Mouse (Mus musculus) cerebellum, postnatal 10 days (tissue): ENCODE results near the gene Sgf29.
"Not testable (repeated sequence)": the region's sequence is repeated elsewhere in the genome, so short reads cannot be mapped to it uniquely, and the experiment has no call there.

Experiments used
- DNase-seq, 2 experiments: peaks; one replicate each; pipeline ENCODE4 v3.0.0; 2021; ENCODE audit warnings: mixed read lengths in 2 of 2

The Sgf29 gene

DNA sequence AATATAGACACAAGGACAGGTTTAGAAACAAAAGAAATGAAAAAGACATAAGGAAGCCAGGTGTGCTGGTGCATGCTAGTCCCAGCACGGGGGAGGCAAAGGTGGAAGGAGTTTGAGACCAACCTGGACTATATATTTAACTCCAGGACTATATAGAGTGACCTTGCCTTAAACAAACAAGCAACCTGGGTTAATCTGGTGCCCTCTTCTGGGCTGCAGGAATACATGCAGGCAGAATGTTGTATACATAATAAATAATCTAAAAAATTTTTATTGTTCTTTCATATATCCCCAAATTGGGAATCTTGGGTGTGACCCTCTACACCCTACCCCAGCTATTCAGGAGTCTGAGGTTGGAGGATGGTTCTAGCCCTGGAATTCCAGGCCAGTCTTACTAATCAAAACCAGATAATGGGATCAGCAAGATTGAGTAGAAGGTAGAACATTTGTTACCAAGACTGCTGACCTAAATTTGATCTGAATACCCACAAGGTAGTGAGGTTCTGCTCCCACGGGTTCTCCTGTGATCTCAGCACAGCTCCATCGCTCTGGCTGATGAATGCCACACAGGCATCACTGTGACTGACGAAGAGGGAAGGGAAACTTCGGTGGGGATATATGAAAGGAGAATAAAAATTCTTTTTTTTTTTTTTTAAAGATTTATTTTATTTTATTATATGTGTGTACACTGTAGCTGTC is 6.4 kb upstream of the Sgf29 start:
- DNase-seq: no peak

DNA sequence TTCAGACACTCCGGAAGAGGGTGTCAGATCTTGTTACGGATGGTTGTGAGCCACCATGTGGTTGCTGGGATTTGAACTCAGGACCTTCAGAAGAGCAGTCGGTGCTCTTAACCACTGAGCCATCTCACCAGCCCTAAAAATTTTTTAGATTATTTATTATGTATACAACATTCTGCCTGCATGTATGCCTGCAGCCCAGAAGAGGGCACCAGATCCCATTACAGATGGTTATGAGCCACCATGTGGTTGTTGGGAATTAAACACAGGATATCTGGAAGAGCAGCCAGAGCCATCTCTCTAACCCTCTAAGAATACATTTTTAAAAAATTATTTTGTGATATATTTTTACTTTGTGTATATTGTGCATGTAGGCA is 5.9 kb upstream of the Sgf29 start:
- peak; percentile 61 to 71 for DNase-seq

DNA sequence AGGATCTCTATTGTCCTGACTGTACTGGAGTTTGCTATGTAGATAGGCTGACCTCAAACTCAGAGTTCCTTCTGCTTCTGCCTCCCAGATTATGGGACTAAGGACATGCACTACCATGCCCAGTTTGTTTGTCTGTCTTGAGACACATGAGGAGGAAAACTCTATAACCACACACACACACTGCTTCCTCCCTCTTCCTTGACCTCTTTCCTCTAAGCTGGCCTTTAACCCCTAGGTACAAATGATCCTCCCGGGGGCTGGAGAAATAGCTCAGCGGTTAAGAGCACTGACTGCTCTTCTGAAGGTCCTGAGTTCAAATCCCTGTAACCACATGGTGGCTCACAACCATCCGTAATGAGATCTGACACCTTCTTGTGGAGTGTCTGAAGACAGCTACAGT is 4.8 kb upstream of the Sgf29 start:
- DNase-seq: no peak

DNA sequence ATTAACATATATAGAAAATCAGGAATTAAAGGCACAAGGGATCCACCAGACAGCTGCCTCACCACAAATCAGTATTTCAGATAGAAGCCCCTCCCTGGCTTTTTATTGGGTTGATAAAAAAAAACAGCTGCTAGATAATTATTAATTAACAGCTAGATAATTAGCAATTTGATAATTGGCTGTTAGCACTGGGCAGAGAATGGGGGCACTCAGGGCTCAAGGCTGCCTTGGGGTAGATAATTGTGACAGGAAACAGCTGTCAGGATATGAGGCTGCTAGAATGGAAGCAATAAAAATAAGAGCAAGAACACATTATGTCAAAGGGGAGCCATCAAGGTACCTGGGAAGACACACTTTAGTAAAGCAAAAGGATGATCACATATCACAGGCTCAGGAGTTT is 4.2 kb upstream of the Sgf29 start:
- DNase-seq: no peak

DNA sequence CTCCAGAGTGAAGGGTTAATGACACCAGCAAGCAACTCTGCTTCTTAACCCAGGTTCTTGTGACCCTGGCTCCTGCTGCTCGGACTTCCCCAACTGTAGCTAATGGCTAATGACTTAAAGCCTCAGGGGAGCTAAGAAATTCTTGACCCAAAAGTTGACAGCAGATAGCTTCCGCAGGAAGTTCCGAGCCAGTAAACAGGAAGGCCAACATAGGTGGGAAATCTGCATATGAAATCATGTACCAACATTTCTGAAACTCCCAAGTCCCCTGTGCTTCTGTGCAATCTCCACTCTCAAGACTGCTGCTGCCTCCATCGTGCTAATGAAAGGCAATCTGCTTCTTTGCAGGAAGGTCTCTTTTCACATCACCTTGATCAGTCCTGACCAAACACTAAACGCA is 3.4 kb upstream of the Sgf29 start:
- no peak for DNase-seq

DNA sequence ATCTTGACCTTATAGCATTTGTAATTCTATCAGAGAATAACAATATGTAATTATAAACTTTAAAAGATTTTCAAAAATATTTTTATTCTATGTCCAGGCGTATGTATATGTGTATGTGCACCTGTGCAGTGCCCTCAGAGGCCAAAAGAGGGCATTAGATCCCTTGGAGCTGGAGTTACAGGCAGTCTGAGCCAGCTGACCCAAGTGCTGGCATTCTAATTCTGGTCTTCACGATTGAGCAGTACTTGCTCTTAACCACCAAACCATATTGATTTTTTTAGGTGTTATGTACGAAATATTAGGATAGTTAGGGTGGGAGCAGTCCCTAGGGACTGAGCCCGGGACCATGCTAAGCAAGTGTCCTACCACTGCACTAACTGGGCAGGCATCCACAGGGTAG is 623 bp upstream of the Sgf29 start:
- peak; percentile 33 to 36 for DNase-seq

DNA sequence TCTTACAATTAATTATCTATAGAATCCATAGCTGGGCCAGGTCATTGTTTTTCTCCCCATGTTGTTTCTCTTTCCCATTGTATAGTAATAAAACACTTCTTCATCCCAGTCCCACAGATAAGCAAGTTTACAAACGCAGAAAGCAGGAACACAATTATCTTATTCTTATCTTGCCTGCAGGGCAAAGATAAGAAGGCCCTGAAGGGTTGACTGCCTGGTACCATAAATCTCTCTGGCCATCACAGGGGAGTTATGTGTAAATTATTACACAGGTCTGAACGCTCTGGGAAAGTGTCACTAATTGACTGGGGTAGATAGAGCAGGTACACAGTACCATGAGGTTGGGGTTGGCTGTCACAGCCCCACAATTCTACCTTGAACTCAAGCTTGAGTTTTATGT is 1.7 kb downstream of the Sgf29 start:
- no peak for DNase-seq

DNA sequence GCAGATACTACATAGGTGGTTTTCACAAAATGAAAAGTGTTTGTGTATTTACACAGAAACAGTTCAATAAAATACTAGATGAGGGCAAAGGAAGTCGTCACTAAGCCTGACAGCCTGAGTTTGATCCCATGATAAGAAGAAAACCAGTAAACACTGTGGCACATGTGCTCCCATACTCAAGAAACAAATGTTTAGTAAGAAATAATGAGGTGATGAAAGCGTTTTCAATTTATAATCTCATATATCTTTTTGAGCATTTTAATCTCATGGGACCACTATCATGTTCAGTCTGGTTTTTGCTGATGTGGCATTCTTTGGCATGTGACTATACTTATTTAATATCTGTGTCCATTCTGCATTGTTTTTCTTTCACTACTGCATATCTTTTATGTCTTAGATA is 4.9 kb downstream of the Sgf29 start:
- DNase-seq: no peak

DNA sequence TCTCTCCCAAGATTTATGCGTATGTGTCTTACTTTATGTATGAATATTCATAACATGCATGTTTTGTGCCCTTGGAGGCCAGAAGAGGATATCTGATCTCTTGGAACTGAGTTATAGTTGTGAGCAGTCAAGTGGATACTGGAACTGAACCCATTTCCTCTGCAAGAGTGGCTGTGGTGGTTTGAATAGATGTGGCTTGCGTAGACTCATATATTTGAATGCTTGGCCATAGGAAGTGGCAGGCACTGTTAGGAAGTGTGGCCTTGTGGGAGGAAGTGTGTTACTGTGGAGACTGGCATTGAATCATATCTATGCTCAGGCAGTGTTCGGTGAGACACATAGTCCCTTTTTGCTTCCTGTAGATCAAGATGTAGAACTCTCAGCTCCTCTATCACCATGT is 6.6 kb downstream of the Sgf29 start:
- no peak for DNase-seq

DNA sequence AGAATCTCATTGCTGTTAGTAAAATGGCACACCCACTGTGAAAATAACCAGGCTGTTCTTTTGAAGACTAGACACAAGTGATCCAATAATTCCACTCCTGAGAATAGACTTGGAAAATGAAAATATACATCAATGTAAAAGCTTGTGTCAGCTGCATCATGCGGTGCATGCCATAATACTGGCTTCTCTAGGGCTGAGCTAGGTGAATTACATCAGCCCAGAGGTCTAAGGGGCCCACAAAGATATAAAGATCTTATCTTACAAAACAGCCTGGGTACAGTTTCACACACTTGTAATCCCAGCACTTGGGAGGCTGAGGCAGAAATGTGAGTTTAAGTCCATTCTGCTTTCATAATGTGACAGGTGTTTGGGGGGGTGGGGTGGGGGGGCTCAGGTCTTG is 8.4 kb downstream of the Sgf29 start:
- no peak for DNase-seq

DNA sequence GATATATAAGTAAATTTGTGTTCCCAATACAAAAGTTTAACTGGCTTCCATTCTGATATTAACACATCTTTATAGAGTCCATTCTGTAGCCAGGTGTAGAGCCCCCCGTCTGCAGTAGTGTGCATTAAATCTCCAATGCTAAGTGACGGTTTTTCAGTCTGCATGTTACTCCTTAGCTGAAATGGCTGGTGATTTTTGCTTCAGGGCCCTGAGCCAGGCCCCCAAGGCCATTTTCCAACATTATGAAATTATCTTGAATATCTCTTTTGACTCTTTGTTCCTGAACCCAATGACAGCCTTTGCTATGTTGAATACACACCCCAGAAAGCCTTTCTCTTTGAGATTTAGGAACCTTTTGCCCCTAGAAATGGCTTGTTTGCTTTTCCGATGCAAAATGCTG is 10.7 kb downstream of the Sgf29 start:
- DNase-seq: no peak

DNA sequence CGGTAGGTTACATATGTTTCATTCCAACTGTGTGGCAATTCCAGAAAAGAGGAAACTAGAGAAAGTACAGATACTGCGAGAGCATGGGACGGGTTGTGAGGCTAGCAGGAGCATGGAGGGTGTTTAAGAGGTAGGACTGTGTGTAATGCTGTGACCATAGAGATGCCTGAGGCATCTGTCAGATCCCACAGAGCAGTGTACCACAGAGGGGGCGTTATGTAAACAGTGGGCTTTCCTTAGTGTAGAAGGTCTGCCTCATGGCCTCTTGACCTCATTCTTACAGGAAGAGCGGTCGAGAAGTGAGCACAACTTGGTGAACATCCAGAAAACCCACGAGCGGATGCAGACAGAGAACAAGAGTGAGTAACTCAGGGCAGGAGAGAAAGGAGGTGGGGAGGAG is 14.5 kb downstream of the Sgf29 start:
- no peak for DNase-seq

DNA sequence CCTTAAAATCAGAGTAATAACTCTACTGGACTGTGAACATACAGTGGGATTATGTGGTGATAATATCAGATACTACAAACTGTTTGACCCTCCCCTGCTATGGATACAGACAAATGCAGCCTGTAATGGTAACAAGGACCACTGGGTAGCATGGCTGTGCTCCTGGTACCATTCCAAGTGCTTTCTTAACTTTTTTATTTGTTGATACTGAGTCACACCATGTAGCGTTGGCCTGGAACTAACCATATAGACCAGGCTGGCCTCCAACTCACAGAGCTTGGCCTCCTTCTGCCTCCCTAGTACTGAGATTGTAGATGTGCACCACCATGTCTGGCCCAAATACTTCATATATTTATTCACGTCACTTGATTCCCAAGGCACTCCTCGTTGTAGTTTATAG is 16.2 kb downstream of the Sgf29 start:
- peak in 1 of 2 experiments; percentile 14 for DNase-seq

DNA sequence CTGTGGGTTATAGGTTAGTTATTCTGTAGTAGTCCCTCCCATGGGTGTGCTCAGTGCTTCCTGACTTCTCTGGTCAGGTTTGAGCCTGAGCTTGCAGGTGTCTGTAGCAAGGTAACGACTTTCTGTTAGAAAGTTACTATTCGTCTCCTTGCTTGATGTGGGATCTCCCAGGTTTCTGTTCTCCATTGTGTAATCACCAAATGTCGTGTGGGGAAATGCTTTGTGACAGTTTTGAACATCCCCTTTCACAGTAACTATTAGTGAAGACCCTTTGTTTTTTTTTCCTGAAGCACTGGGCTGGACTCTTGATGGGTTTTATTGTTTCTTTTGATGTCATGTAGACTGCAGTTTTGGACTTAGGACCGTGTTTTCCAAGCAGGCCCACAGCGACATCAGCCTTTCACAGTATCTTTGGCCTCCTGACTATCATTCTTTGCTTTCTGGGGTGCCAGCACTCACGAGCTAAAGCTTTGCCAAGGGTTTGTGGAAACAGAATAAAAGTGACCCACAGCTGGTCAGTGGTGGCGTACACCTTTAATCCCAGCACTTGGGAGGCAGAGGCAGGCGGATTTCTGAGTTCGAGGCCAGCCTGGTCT is 18.5 kb downstream of the Sgf29 start:
- no peak for DNase-seq

DNA sequence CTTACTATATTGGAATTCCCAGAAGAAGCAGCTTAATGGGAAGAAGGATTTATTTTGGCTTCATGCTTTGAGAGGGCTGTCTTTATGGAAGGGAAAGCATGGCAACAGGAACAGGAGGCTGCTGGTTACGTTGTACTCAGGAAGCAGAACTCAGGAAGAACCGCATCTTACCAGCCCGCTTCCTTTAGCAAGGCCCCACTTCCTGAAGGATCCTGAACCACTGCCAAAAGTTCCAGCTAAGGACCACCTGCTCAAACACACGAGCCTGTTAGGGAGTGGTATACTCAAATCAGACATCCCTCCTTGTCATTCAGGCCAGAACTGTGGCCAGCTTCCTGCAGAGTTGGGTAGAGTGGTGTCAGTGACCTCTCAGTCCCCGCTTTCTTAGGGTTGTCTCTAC is 19.3 kb downstream of the Sgf29 start:
- peak in 1 of 2 experiments; percentile 17 for DNase-seq

DNA sequence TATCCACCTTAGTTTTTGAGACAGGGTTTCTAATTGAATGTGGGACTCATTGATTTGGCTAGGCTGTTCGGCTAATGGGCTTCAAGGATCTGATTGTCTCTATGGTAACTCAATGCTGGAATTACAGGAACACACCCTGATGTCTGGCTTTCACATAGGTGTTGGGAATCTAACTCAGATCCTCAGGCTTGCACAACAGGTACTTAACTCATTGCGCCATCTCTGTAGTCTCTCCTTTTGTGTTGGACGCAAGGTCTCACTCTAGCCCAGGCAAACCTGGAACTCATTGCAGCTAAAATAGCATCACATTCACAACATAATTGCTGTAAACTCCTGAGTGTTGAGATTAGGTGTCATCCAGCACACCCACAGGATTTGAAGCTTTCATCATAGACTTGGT is 21.0 kb downstream of the Sgf29 start:
- no peak for DNase-seq

DNA sequence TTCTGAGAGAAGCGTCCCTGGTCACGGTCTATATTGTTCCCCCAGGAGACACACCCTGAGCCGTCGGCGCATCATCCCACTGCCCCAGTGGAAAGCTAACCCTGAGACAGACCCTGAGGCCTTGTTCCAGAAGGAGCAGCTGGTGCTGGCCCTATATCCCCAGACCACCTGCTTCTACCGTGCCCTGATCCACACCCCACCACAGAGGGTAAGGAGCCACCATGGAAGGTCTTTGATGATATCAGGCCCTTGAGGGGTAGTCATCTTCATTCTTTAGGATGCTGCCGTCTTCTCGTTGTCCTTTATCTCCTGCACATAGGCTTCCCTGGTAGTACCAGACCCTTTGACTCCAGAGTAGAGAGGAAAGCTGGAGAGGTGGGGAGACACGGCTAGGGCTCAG is 23.0 kb downstream of the Sgf29 start:
- no peak for DNase-seq

DNA sequence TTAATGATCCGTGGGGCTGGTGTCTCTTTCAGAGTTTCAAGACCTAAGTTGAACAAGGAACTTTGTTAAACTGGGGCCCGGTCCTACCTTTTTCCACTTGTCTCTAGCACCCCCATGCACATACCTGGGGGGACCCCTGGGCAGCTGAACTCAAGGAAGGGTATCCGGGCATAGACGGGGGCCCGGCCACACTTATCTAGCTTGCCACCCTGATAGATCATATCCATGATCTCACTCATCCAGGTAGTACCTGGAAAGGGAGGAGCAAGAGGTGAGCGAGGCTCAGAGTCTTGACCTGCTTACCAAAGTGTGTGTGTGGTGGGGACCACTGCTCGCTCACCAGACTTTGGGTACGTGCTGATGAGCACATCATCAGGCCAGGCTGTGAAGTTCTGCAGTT is 26.0 kb downstream of the Sgf29 start:
- no peak for DNase-seq

DNA sequence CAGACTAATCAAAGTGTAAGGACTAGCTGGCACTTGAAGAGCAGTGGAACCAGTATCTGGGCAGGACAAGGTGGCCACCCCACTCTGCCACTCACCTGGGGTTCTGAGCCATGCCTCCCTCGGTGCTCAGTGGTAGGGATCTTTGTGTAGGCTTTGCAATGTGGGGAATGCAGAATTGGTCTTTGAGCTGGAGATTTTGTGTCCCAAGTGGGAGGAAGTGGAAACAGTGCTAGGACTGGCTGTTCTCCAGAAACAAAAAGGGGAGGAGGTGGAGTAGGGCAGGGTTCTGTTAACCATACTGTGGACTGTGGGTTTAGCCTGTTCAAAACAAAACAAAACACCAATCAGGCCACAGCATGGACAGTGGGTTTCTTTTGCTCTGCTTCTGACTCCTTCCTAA is 27.1 kb downstream of the Sgf29 start, which contains the start of gene Sult1a1:
Gene Sult1a1 (minus strand): TSS at position 226 of the 400 bp plus-strand sequence.
- no peak for DNase-seq

DNA sequence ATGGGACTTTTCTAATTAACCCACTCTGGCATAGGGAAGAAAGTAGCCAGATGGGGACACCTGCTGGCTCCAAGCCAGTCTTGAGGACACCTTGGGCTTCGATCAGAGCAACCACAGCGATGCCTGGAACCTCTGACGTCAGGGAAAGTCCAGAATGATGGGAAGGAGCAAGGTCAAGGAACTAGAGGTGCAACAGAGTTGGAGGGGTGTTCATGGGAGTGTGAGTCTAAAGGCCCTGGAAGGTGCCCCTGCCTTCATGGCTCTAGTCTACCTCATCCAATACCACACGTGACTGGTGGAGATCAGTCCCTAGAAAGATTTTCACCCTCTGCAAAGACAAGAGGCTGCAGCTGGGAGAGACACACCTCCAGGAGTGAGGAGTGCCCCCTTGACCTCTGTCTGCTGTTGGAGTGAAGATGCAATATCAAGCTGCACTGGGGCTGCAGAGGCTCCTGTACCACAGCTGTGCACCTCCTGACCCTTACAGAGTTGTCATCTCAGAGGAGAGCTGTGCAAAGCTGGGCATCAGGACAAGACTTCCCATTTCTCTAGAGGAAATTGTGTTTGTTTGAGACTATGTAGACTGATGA is 27.6 kb downstream of the Sgf29 start:
- DNase-seq: no peak

DNA sequence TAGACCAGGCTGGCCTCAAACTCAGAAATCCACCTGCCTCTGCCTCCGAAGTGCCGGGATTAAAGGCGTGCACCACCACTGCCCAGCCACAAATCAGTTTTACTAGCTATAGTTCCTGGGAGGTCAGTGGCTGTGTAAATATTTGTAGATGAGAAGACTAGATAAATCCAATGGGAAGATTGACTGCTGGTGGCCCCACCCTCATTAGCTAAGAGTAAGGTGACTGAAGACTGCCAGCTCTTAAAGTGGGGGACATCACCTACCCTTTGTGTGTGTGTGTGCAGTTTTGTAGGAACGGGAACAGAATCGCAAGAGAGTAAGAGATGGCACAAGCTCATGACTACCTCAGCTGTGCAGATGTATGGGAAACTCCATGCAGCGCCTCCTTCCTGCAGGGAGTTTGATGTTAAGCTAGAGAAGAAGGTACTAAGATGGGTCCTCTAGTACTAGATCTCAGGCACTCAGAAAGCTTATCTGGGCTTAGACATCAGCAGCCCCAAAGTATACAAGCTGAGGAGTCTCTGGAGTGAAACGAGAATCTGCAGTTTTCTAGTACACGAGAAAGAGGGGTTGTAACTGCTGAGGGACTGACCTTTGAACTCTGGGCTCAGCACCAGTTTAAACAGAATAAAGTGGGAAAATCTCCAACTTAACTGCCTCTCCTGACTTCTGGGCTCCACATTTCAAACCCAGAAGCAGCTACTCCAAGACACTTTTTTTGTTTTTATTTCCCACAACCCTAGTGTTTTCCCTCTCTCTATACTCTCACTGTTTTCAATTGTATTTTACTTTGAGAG is 29.6 kb downstream of the Sgf29 start:
- no peak for DNase-seq

DNA sequence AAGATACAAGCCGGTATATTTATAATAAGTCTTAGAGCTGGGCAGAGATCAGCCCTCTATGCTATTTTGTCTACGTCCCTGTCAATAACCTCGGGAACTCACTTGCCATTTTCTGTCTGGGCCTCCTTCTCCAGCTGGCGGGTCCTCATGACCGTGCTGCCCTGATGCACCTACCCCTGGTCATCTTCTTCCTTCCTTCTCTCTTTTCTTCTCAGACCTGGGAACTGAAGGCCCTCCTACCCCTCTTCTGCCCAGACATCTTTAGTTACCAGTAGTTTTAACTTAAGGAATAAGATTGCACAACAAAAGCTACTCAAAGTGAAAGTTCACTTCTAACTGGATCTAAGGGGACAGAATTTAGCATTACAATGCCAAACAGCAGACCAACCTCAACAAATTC is 30.6 kb downstream of the Sgf29 start:
- DNase-seq: no peak

DNA sequence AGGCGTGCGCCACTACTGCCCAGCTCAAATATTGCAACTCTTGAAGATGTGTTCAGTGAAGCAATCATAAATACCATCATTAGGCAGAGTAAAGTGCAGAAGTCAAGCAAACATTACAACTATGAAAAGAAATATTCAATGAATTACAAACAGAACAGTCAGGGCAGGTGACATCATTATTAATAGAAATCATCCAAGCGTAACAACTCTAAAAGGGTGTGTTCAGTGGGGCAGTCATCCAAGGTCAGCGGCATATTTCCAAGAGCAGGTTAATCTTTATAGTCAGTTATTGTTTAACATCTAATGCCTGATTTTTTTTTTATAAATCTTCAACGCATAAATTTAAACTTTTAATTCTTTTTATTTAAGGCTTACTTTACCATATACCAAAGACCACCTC is 32.1 kb downstream of the Sgf29 start:
- DNase-seq: no peak

DNA sequence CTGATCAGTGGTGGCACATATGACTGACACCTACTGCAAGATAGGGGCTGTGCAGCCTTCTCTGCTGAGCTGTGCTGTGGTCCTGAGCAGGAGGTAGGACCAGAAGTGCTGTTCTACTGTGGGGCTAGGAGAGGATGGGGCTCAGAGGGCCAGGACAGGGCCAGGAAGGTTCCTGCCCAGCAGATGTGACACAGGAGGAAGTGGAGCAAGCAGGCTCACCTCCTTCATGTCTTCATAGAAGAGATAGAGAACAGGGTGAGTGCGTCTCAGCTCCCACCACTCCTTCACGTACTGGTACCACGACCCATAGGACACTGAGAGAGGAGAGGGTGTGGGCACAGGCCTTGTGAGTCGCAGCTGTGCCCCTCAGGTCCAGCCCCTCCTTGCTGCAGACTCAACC is 39.0 kb downstream of the Sgf29 start:
- not testable (repeated sequence) for DNase-seq
